12 mouse cellular contexts compared by ENCODE assay signal in the genomic region with DNA sequence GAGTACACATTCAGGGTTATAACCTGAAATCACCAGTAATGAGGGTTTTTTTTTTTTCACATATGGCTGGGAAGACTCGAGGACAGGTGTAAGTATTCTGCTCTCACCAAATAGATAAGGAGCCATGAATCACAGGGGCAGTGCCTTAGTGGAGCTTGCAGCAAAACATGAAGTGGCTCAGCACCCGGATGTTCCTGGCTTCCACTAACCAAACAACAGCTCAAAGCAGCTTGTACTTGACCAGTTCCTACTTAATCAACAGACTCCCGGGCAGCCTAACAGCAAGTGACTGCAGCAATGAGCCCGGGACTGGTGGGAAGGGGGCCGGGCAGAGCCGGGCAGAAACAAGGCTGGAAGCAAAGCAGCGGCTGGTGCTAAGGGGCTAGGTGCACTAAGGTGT. TPM values are rescaled to one million over a fixed set of nuclear protein-coding genes. Genes with fewer than 3 reads are reported as not detected.
DNase-seq lines count a peak whose midpoint lies in the region; ATAC-seq lines count a peak whose summit lies in the region.
"Had no signal": no experiment of that assay in that cellular context is flagged by ENCODE, and none has a peak within 500 bp of the region (broad histone marks: within the 10 kb centered on the region; RNA-seq: fewer than 3 reads in every experiment).

No protein-coding gene starts in this region.

- no peak for DNase-seq in heart, adult 8-10 months (ENCODE audit: low spot score)
- no peak for DNase-seq in midbrain, embryonic 14.5 days
- DNase-seq in limb, embryonic 11.5 days (ENCODE audit: low spot score), result no peak
- DNase-seq in embryo, embryonic 9.5 days (ENCODE audit: extremely low spot score), result no peak
- DNase-seq: cerebellum, adult 18-20 months; kidney, postnatal 14 days; lung, embryonic 14.5 days had no signal

- H3K4me3 ChIP-seq in heart, embryonic 12.5 days, result no peak overlapping the region
- H3K4me3 ChIP-seq in midbrain, embryonic 14.5 days (replicated peaks; ENCODE audit: low read depth, low read length), result no peak overlapping the region
- H3K4me3 ChIP-seq in midbrain, embryonic 13.5 days (replicated peaks), result no peak overlapping the region
- H3K4me3 ChIP-seq in limb, embryonic 11.5 days (ENCODE audit: low read depth, low read length), result no peak overlapping the region
- H3K4me3 ChIP-seq in stomach, embryonic 16.5 days (replicated peaks; ENCODE audit: low read length), result no peak overlapping the region
- no peak overlapping the region for H3K4me3 ChIP-seq in kidney, embryonic 16.5 days (ENCODE audit: low read length)
- H3K4me3 ChIP-seq: midbrain, embryonic 12.5 days had no signal

- no peak for ATAC-seq in heart, embryonic 12.5 days (ENCODE audit: insufficient number of reproducible peaks, low FRiP score)
- no peak for ATAC-seq in midbrain, embryonic 14.5 days (ENCODE audit: low FRiP score, low TSS enrichment)
- no peak for ATAC-seq in midbrain, embryonic 13.5 days
- no peak for ATAC-seq in limb, embryonic 11.5 days (ENCODE audit: insufficient number of reproducible peaks, low FRiP score, low TSS enrichment, low read depth)
- ATAC-seq in stomach, embryonic 16.5 days (ENCODE audit: insufficient read depth, low FRiP score), result no peak
- ATAC-seq in kidney, embryonic 16.5 days (ENCODE audit: low FRiP score, low TSS enrichment), result no peak

- 0 out of 2 replicates have a peak overlapping the region, but pooled peaks have one; percentile 24 for H3K9ac ChIP-seq in heart, embryonic 12.5 days
- H3K9ac ChIP-seq in midbrain, embryonic 14.5 days (replicated peaks; ENCODE audit: low read length), result no peak overlapping the region
- no peak overlapping the region for H3K9ac ChIP-seq in midbrain, embryonic 13.5 days (replicated peaks)
- no peak overlapping the region; the same call in 1 of the 2 replicates for H3K9ac ChIP-seq in limb, embryonic 11.5 days (ENCODE audit: low read length)
- H3K9ac ChIP-seq in stomach, embryonic 16.5 days (ENCODE audit: low read length), result no peak overlapping the region
- no peak overlapping the region for H3K9ac ChIP-seq in kidney, embryonic 16.5 days (replicated peaks; ENCODE audit: low read length)
- H3K9ac ChIP-seq: lung, embryonic 14.5 days; midbrain, embryonic 12.5 days had no signal

- no peaks in the 10 kb centered on the region for H3K27me3 ChIP-seq in heart, embryonic 12.5 days (replicated peaks)
- no peaks in the 10 kb centered on the region for H3K27me3 ChIP-seq in midbrain, embryonic 14.5 days (ENCODE audit: control insufficient read depth, insufficient read depth, low read length)
- H3K27me3 ChIP-seq in midbrain, embryonic 13.5 days, result no peaks in the 10 kb centered on the region
- no peaks in the 10 kb centered on the region for H3K27me3 ChIP-seq in limb, embryonic 11.5 days (ENCODE audit: control insufficient read depth, insufficient read depth, low read length)
- H3K27me3 ChIP-seq in stomach, embryonic 16.5 days (ENCODE audit: control insufficient read depth, insufficient read depth, low read length), result no peaks in the 10 kb centered on the region
- no peaks in the 10 kb centered on the region for H3K27me3 ChIP-seq in kidney, embryonic 16.5 days (ENCODE audit: insufficient read depth, low read length)
- H3K27me3 ChIP-seq: midbrain, embryonic 12.5 days had no signal

- H3K36me3 ChIP-seq in heart, embryonic 12.5 days, result no peaks in the 10 kb centered on the region
- no peaks in the 10 kb centered on the region for H3K36me3 ChIP-seq in midbrain, embryonic 14.5 days (ENCODE audit: control insufficient read depth, insufficient read depth, low read length)
- H3K36me3 ChIP-seq in midbrain, embryonic 13.5 days, result no peaks in the 10 kb centered on the region
- peaks cover 2% of the 10 kb centered on the region; the same call in 1 of the 2 replicates for H3K36me3 ChIP-seq in limb, embryonic 11.5 days (ENCODE audit: control insufficient read depth, insufficient read depth, low read length)
- no peaks in the 10 kb centered on the region for H3K36me3 ChIP-seq in stomach, embryonic 16.5 days (ENCODE audit: control insufficient read depth, insufficient read depth, low read length)
- H3K36me3 ChIP-seq in kidney, embryonic 16.5 days (ENCODE audit: insufficient read depth, low read length), result no peaks in the 10 kb centered on the region
- H3K36me3 ChIP-seq: midbrain, embryonic 12.5 days had no signal

- no peak overlapping the region for H3K27ac ChIP-seq in heart, embryonic 12.5 days (ENCODE audit: poor library complexity, severe bottlenecking)
- H3K27ac ChIP-seq in midbrain, embryonic 14.5 days (replicated peaks; ENCODE audit: low read depth, low read length), result peak overlapping the region; percentile 37; the same call in 1 of the 2 replicates
- H3K27ac ChIP-seq in midbrain, embryonic 13.5 days, result no peak overlapping the region
- peak overlapping the region; percentile 95; the same call in 1 of the 2 replicates for H3K27ac ChIP-seq in limb, embryonic 11.5 days (replicated peaks; ENCODE audit: low read depth, low read length)
- peak overlapping the region; percentile 18; the same call in 1 of the 2 replicates for H3K27ac ChIP-seq in stomach, embryonic 16.5 days (ENCODE audit: low read length)
- H3K27ac ChIP-seq in kidney, embryonic 16.5 days (ENCODE audit: low read length), result no peak overlapping the region
- H3K27ac ChIP-seq: midbrain, embryonic 12.5 days had no signal

- no peaks in the 10 kb centered on the region for H3K9me3 ChIP-seq in heart, embryonic 12.5 days (replicated peaks)
- H3K9me3 ChIP-seq in midbrain, embryonic 14.5 days (ENCODE audit: control insufficient read depth, low read length), result no peaks in the 10 kb centered on the region
- no peaks in the 10 kb centered on the region for H3K9me3 ChIP-seq in midbrain, embryonic 13.5 days
- H3K9me3 ChIP-seq in limb, embryonic 11.5 days (ENCODE audit: control insufficient read depth, low read length), result no peaks in the 10 kb centered on the region
- H3K9me3 ChIP-seq in stomach, embryonic 16.5 days (replicated peaks; ENCODE audit: control insufficient read depth, low read length), result peaks cover 5% of the 10 kb centered on the region; the same call in 1 of the 2 replicates
- peaks cover 6% of the 10 kb centered on the region; the same call in 1 of the 2 replicates for H3K9me3 ChIP-seq in kidney, embryonic 16.5 days (ENCODE audit: low read length)
- H3K9me3 ChIP-seq: midbrain, embryonic 12.5 days had no signal

- H3K4me1 ChIP-seq in heart, embryonic 12.5 days (replicated peaks), result peaks cover 43% of the 10 kb centered on the region
- H3K4me1 ChIP-seq in midbrain, embryonic 14.5 days (ENCODE audit: control insufficient read depth, insufficient read depth, low read length), result peaks cover 6% of the 10 kb centered on the region; the same call in 1 of the 2 replicates
- peaks cover 22% of the 10 kb centered on the region for H3K4me1 ChIP-seq in midbrain, embryonic 13.5 days (replicated peaks)
- peaks cover 40% of the 10 kb centered on the region for H3K4me1 ChIP-seq in limb, embryonic 11.5 days (ENCODE audit: control insufficient read depth, insufficient read depth, low read length)
- peaks cover 23% of the 10 kb centered on the region for H3K4me1 ChIP-seq in stomach, embryonic 16.5 days (ENCODE audit: control insufficient read depth, insufficient read depth, low read length)
- 0 out of 2 replicates have a peak, but pooled peaks cover 3% of the 10 kb centered on the region for H3K4me1 ChIP-seq in kidney, embryonic 16.5 days (ENCODE audit: insufficient read depth, low read length)

- no peak overlapping the region for H3K4me2 ChIP-seq in heart, embryonic 12.5 days
- H3K4me2 ChIP-seq in midbrain, embryonic 14.5 days (ENCODE audit: low read length), result no peak overlapping the region
- no peak overlapping the region for H3K4me2 ChIP-seq in midbrain, embryonic 13.5 days (replicated peaks)
- H3K4me2 ChIP-seq in limb, embryonic 11.5 days (ENCODE audit: low read depth, severe bottlenecking), result no peak overlapping the region; the same call in 1 of the 2 replicates
- H3K4me2 ChIP-seq in stomach, embryonic 16.5 days (ENCODE audit: low read depth, low read length), result no peak overlapping the region
- H3K4me2 ChIP-seq in kidney, embryonic 16.5 days (replicated peaks; ENCODE audit: low read depth, low read length), result no peak overlapping the region
- H3K4me2 ChIP-seq: lung, embryonic 14.5 days; midbrain, embryonic 12.5 days had no signal

- WGBS in heart, embryonic 12.5 days, result 34% methylated on average over 7 of the region's 7 CpGs
- 78% methylated on average over 7 of the region's 7 CpGs for whole genome bisulfite sequencing in midbrain, embryonic 14.5 days
- 73% methylated on average over 7 of the region's 7 CpGs for WGBS in midbrain, embryonic 13.5 days
- WGBS in limb, embryonic 11.5 days, result 49% methylated on average over 7 of the region's 7 CpGs
- 42% methylated on average over 7 of the region's 7 CpGs for WGBS in stomach, embryonic 16.5 days
- 61% methylated on average over 7 of the region's 7 CpGs for WGBS in kidney, embryonic 16.5 days

RNA-seq across cellular contexts. Expression of a gene that starts 20.6 kb away (rescaled TPM):
- polyA plus RNA-seq in heart, embryonic 12.5 days (2016; fragmentation: Nextera tagmentation; extraction: Ambion mirVana), result 11.0 and 11.7 TPM in 2 replicates
- 10 to 100 TPM in 1 of 4 experiments, 1 to 10 TPM in 3; 6.9 to 13.4 (median 8.3) TPM for total RNA-seq in heart, adult 8-10 months (2022)
- polyA plus RNA-seq in midbrain, embryonic 14.5 days (2014; fragmentation: Nextera tagmentation; extraction: Ambion mirVana), result 37.0 and 39.1 TPM in 2 replicates
- polyA plus RNA-seq in midbrain, embryonic 13.5 days (2015; fragmentation: Nextera tagmentation; extraction: Ambion mirVana), result 19.7 and 22.2 TPM in 2 replicates
- polyA plus RNA-seq in limb, embryonic 11.5 days (2014; fragmentation: Nextera tagmentation; extraction: Ambion mirVana), result 23.5 and 24.6 TPM in 2 replicates
- polyA plus RNA-seq in stomach, embryonic 16.5 days (2015; fragmentation: Nextera tagmentation; extraction: Ambion mirVana), result 13.8 and 14.5 TPM in 2 replicates
- 6.6 and 6.8 TPM in 2 replicates for polyA plus RNA-seq in kidney, embryonic 16.5 days (2015; fragmentation: Nextera tagmentation; extraction: Ambion mirVana)

Comparison
In these comparisons a context has a peak if more than half of its experiments do, and no peak if none do; other contexts are left out.
1. H3K27ac ChIP-seq: peak in midbrain, embryonic 14.5 days (single experiment), limb, embryonic 11.5 days (single experiment) and stomach, embryonic 16.5 days (single experiment); none in heart, embryonic 12.5 days (single experiment), midbrain, embryonic 13.5 days (single experiment) and kidney, embryonic 16.5 days (single experiment).